Mouse (Mus musculus) bone marrow, adult 2 months (tissue): ENCODE measurements around the gene Megf8. TPM values are rescaled to one million over a fixed set of nuclear protein-coding genes. Genes with fewer than 3 reads are reported as not detected.

Experiments
- H3K27ac ChIP-seq: fragments of 200-500 bp; 2 replicates; pipeline ENCODE4 v1.5.1; 2012; ENCODE audit warnings: low read depth, mild to moderate bottlenecking, control low read depth, inconsistent platforms, low read length; ENCODE audit not compliant: control insufficient read depth, poor library complexity, insufficient read depth
- H3K4me1 ChIP-seq: fragments of 200-500 bp; 2 replicates; pipeline ENCODE4 v1.6.1; 2011; ENCODE audit warnings: low read length; ENCODE audit not compliant: control insufficient read depth, insufficient read depth
- H3K4me3 ChIP-seq: fragments of 200-500 bp; replicated peaks from 2 replicates; pipeline ENCODE3; 2011; ENCODE audit warnings: mild to moderate bottlenecking, low read depth, low read length, control low read depth; ENCODE audit not compliant: control insufficient read depth
- CTCF ChIP-seq: fragments of 200-500 bp; IDR thresholded peaks from 2 replicates; pipeline ENCODE4 v1.5.1; 2011; ENCODE audit warnings: low read length, control low read depth; ENCODE audit not compliant: control insufficient read depth, insufficient read depth
- POLR2A ChIP-seq: fragments of 200-500 bp; IDR thresholded peaks from 2 replicates; pipeline ENCODE4 v1.6.1; 2011; ENCODE audit warnings: low read depth, mild to moderate bottlenecking, control low read depth, low read length, borderline replicate concordance; ENCODE audit not compliant: control insufficient read depth
- WGBS: fragments of 180-500 bp; shearing (Covaris S2); methylation state at CpG from one replicate; pipeline ENCODE4 v1.1.7; 2018; 5-methylcytosine and 5-hydroxymethylcytosine counted together
- polyA plus RNA-seq: library from polyadenylated mRNA; stranded (reverse); fragments of >200 nt; gene quantifications from 2 replicates; pipeline ENCODE4 v1.2.4, GENCODE M21; 2011; ENCODE audit warnings: low replicate concordance; ENCODE audit not compliant: missing spikeins, insufficient read depth, insufficient read length

Gene Megf8
- polyA plus RNA-seq, 1 experiment = 5.7 TPM

DNA sequence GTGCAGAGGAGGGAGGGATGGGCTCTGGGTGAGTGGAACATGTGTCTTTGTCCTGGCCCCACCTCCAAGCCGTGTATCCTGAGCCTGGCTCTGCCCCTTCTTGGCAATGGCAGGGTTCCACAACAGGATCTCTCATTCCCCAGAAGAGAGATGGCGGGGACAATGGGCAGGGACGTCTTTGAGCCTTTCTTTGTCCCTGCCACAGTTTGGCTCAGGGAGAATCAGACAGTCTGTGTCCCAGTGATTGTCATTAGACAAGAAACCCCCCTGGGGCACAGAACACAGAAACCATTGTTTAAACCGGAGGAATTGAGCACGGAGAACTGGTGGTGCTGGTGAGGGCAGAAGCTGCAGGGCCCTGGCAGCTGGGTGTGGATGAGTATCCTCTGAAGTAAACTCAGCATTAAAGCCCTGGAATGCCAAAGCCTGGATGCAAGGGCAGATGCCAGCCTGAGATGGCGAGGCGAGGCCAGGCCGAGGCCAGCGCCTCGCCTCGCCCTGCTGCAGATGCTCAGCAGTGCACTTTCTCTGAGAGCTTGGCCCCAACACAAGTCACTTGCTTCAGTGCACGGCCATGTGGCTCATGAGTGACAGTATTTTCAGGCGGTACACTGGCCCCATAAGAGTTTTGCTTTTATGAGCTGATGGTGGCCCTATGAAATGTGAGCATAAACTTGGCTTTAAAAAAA, 49.1 kb downstream of the Megf8 start:
- TF ChIP-seq POLR2A (no peak), CTCF (no peak)
- Histone ChIP-seq H3K4me1 (no peaks in the 10 kb centered on the region), H3K27ac (no peak overlapping the region), H3K4me3 (no peak overlapping the region)
- WGBS = 61% methylated on average over 13 of the region's 13 CpGs

- TF ChIP-seq POLR2A (no peak), CTCF (peak; percentile 46)
- WGBS = 6% methylated on average over 33 of the region's 33 CpGs
Observed at GRCm38 (mm10) chr7:25367632-25368293, 50.8 kb downstream of the Megf8 start.

GRCm38 (mm10) chr7:25368333-25368732, 51.4 kb downstream of the Megf8 start:
- peaks cover 3% of the 10 kb centered on the region for H3K4me1 ChIP-seq
- no peak for TF ChIP-seq CTCF
- no peak for TF ChIP-seq POLR2A
- no peak overlapping the region for H3K27ac ChIP-seq
- no peak overlapping the region for H3K4me3 ChIP-seq
- 20% methylated on average over 12 of the region's 12 CpGs for WGBS

More at GRCm38 (mm10) chr7:25367632-25368293, 50.8 kb downstream of the Megf8 start:
- Histone ChIP-seq H3K27ac (no peak overlapping the region), H3K4me1 (no peaks in the 10 kb centered on the region; the same call in 1 of the 2 replicates), H3K4me3 (no peak overlapping the region)

DNA sequence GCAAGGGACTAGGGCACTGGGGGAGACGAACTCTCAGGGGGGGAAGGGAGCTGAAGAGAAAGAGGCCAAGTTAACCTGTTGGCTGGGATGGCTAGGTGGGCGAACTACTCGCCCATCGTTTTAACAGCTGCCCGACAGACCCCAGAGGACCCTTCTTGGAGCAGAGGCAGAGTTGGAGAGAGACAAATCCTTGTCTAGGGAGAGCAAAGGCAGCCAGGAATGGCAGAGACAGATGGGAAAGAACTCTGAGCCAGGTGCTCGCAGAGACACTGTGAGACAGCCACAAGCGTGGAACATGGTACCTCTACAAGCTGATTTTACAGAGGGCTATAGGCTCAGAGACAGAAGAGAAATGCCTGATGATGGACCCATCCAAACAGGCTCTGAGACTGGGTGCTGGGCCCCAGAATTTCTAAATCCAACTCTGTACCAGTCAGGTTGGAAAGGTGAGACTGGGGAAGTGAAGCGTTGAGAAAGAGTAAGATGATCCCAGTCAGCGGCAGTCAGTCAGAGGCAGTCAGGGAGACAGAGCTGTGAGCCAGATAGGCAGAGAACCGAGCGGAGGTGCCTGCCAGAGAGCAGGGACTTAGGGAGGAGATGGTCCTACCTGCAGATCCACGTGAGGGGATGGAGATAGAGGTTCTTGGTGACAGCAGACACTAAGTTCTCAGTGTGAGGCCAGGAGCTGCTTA, 52.2 kb downstream of the Megf8 start, which contains the start of gene Cnfn:
Gene Cnfn (minus strand): TSS at position 667 of the 692 bp plus-strand sequence.
- H3K27ac ChIP-seq = no peak within 1 kb of the TSS
- 71% methylated on average over 12 of the region's 12 CpGs for WGBS
- TF ChIP-seq CTCF (no peak), POLR2A (no peak)

GRCm38 (mm10) chr7:25372441-25372840, 55.5 kb downstream of the Megf8 start:
- H3K4me3 ChIP-seq = no peak overlapping the region
- H3K4me1 ChIP-seq = peaks cover 3% of the 10 kb centered on the region
- H3K27ac ChIP-seq = no peak overlapping the region
- TF ChIP-seq POLR2A (no peak), CTCF (no peak)
- 46% methylated on average over 5 of the region's 5 CpGs for WGBS

More for the DNA sequence above, 52.2 kb downstream of the Megf8 start, which contains the start of gene Cnfn:
- peaks cover 3% of the 10 kb centered on the region for H3K4me1 ChIP-seq
- no peak within 1 kb of the TSS for H3K4me3 ChIP-seq

GRCm38 (mm10) chr7:25376556-25376955, 59.6 kb downstream of the Megf8 start:
- WGBS = 29% methylated on average over 17 of the region's 17 CpGs
- H3K4me3 ChIP-seq = no peak overlapping the region
- no peak overlapping the region for H3K27ac ChIP-seq
- H3K4me1 ChIP-seq = peaks cover 3% of the 10 kb centered on the region
- TF ChIP-seq POLR2A = no peak
- no peak for TF ChIP-seq CTCF

- H3K4me3 ChIP-seq = no peak overlapping the region
- H3K4me1 ChIP-seq = peaks cover 3% of the 10 kb centered on the region
- no peak overlapping the region for H3K27ac ChIP-seq
- TF ChIP-seq POLR2A = no peak
- no peak for TF ChIP-seq CTCF
- WGBS = 64% methylated on average over 8 of the region's 8 CpGs
Observed at GRCm38 (mm10) chr7:25377100-25377700, 60.2 kb downstream of the Megf8 start.
